ENCODE assay signal across 8 mouse cellular contexts in genomic region chr14:54583681-54584338, GRCm38 (mm10). TPM values are rescaled to one million over a fixed set of nuclear protein-coding genes. Genes with fewer than 3 reads are reported as not detected.
DNase-seq lines count a peak whose midpoint lies in the region; ATAC-seq lines count a peak whose summit lies in the region.

No protein-coding gene starts in this region.

- H3K4me1 ChIP-seq in stomach, embryonic 15.5 days = no peaks in the 10 kb centered on the region

- no peak overlapping the region for H3K9ac ChIP-seq in stomach, embryonic 15.5 days

- no peak for DNase-seq in frontal cortex, postnatal 14 days (ENCODE audit: low spot score in 2 of 2)
- DNase-seq in CD4-positive helper T cell, adult 2 months (ENCODE audit: low read depth, low spot score) = peak; percentile 60
- peak; percentile 64 for DNase-seq in c-Kit-positive CD71-negative TER-119-negative erythroid progenitor cells, embryonic 14.5 days (ENCODE audit: low read depth)
- DNase-seq in forelimb bud, embryonic 11.5 days (ENCODE audit: low read depth, low spot score) = peak; percentile 62
- DNase-seq in kidney, postnatal 25 days = peak; percentile 68 to 82

- no peak overlapping the region for H3K4me3 ChIP-seq in stomach, embryonic 15.5 days (replicated peaks)

- whole genome bisulfite sequencing in stomach, embryonic 15.5 days = 26% methylated on average over 7 of the region's 7 CpGs

- 0 out of 2 replicates have a peak, but pooled peaks cover 4% of the 10 kb centered on the region for H3K36me3 ChIP-seq in stomach, embryonic 15.5 days

- ATAC-seq in frontal cortex, adult (ENCODE audit: low TSS enrichment) = peak; percentile 76
- peak; percentile 76 for ATAC-seq in megakaryocyte, adult 5-6 weeks (ENCODE audit: poor library complexity, severe bottlenecking)
- peak; percentile 40; the same call in 1 of the 2 replicates for ATAC-seq in stomach, embryonic 15.5 days (ENCODE audit: insufficient read depth, low FRiP score, low read depth)

- H3K27ac ChIP-seq in stomach, embryonic 15.5 days = 0 out of 2 replicates have a peak overlapping the region, but pooled peaks have one; percentile 37

- H3K4me2 ChIP-seq in stomach, embryonic 15.5 days = no peak overlapping the region

- H3K27me3 ChIP-seq in stomach, embryonic 15.5 days (replicated peaks) = no peaks in the 10 kb centered on the region

- no peaks in the 10 kb centered on the region for H3K9me3 ChIP-seq in stomach, embryonic 15.5 days

RNA-seq across cellular contexts. Expression of gene Ajuba, which starts 6.5 kb away (rescaled TPM):
- total RNA-seq in megakaryocyte, adult 5-6 weeks (2015) = 0.11 and 0.54 TPM in 2 replicates
- total RNA-seq in megakaryocyte, adult 5-6 weeks (2017) = 0.57 and 0.73 TPM in 2 replicates
- 30.8 and 32.0 TPM in 2 replicates for polyA plus RNA-seq in stomach, embryonic 15.5 days (2015; fragmentation: Nextera tagmentation; extraction: Ambion mirVana)

RNA-seq across cellular contexts. Expression of gene 4931414P19Rik, which starts 22.0 kb away (rescaled TPM):
- 4.3 and 4.8 TPM in 2 replicates for total RNA-seq in megakaryocyte, adult 5-6 weeks (2015)
- 4.1 and 4.9 TPM in 2 replicates for total RNA-seq in megakaryocyte, adult 5-6 weeks (2017)
- polyA plus RNA-seq in stomach, embryonic 15.5 days (2015; fragmentation: Nextera tagmentation; extraction: Ambion mirVana) = 6.7 and 8.3 TPM in 2 replicates

RNA-seq across cellular contexts. Expression of gene Haus4, which starts 29.4 kb away (rescaled TPM):
- total RNA-seq in megakaryocyte, adult 5-6 weeks (2015) = 43.9 and 48.7 TPM in 2 replicates
- 50.6 and 51.6 TPM in 2 replicates for total RNA-seq in megakaryocyte, adult 5-6 weeks (2017)
- polyA plus RNA-seq in stomach, embryonic 15.5 days (2015; fragmentation: Nextera tagmentation; extraction: Ambion mirVana) = 48.3 and 49.3 TPM in 2 replicates

RNA-seq across cellular contexts. Expression of gene Psmb5, which starts 34.0 kb away (rescaled TPM):
- 133 and 145 TPM in 2 replicates for total RNA-seq in megakaryocyte, adult 5-6 weeks (2015)
- 41.4 and 51.1 TPM in 2 replicates for total RNA-seq in megakaryocyte, adult 5-6 weeks (2017)
- 370 and 382 TPM in 2 replicates for polyA plus RNA-seq in stomach, embryonic 15.5 days (2015; fragmentation: Nextera tagmentation; extraction: Ambion mirVana)

RNA-seq across cellular contexts. Expression of gene Psmb11, which starts 37.4 kb away (rescaled TPM):
- total RNA-seq in megakaryocyte, adult 5-6 weeks (2015) = not detected in 2 replicates
- not detected in 2 replicates for total RNA-seq in megakaryocyte, adult 5-6 weeks (2017)
- polyA plus RNA-seq in stomach, embryonic 15.5 days (2015; fragmentation: Nextera tagmentation; extraction: Ambion mirVana) = 0.03 TPM in 2 replicates

Comparison
In these comparisons a context has a peak if more than half of its experiments do, and no peak if none do; other contexts are left out.
1. DNase-seq: peak in CD4-positive helper T cell, adult 2 months (single experiment), c-Kit-positive CD71-negative TER-119-negative erythroid progenitor cells, embryonic 14.5 days (single experiment), forelimb bud, embryonic 11.5 days (single experiment) and kidney, postnatal 25 days (2 of 2); none in frontal cortex, postnatal 14 days (0 of 2).
2. Peak in every context shown above with its lines, with median percentiles within 50 percentile points of each other: ATAC-seq.